Mouse (Mus musculus) lung, adult 2 months (tissue): Measurements from ENCODE around the gene Myd88.

Experiments used
- CTCF ChIP-seq: fragments of 200-500 bp; IDR thresholded peaks from 2 replicates; pipeline ENCODE4 v1.5.1; 2011; ENCODE audit warnings: mild to moderate bottlenecking, low read length, control low read depth; ENCODE audit not compliant: insufficient read depth
- POLR2A ChIP-seq: fragments of 200-500 bp; IDR thresholded peaks from 2 replicates; pipeline ENCODE4 v1.6.1; 2011; ENCODE audit warnings: low read depth, mild to moderate bottlenecking, control low read depth, low read length, borderline replicate concordance; ENCODE audit errors: extremely low read depth

GRCm38 (mm10) chr9:119358058-119358429, 16.8 kb upstream of the Myd88 start:
- no peak for TF ChIP-seq CTCF
- TF ChIP-seq POLR2A, result no peak
